In the genomic region with DNA sequence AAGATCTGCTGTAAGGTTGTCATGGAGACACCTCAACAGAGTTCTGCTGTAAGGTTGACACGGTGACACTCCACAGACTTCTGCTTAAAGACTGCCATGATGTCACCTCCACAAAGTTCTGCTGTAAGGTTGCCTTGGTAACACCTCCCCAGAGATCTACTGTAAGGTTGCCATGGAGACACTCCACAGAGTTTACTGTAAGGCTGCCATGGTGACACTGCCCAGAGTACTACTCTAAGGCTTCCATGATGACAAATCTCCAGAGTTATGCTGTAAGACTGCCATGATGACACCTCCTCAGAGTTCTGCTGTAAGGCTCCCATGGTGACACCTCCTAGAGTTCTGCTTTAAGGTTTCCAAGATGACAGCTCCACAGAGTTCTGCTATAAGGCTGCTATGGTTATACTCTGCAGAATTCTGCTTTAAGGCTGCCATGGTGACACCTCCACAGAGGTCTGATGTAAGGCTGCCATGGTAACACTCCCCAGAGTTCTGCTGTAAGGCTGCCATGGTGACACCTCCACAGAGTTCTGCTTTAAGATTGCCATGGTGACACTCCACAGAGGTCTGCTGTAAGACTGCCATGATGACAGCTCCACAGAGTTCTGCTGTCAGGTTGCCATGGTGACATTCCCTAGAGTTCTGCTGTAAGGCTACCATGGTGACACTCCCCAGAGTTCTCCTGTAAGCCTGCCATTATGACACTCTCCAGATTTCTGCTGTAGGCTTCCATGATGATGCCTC, we compare ENCODE assay signal across 12 mouse cellular contexts.
A peak's percentile ranks its signal among the peaks of the same experiment; 100 is the strongest.
DNase-seq lines count a peak whose midpoint lies in the region; ATAC-seq lines count a peak whose summit lies in the region.
"Had no signal": no experiment of that assay in that cellular context is flagged by ENCODE, and none has a peak within 500 bp of the region (broad histone marks: within the 10 kb centered on the region; RNA-seq: fewer than 3 reads in every experiment).

No protein-coding gene starts in this region.

- H3K9me3 ChIP-seq in embryonic facial prominence, embryonic 14.5 days (ENCODE audit: control insufficient read depth, low read length) = 0 out of 2 replicates have a peak, but pooled peaks cover 4% of the 10 kb centered on the region
- peaks cover 2% of the 10 kb centered on the region; the same call in 1 of the 2 replicates for H3K9me3 ChIP-seq in hindbrain, embryonic 13.5 days

- no peak overlapping the region for H3K9ac ChIP-seq in embryonic facial prominence, embryonic 14.5 days (ENCODE audit: low read depth, low read length)
- no peak overlapping the region for H3K9ac ChIP-seq in hindbrain, embryonic 13.5 days

- no peak overlapping the region for H3K4me3 ChIP-seq in embryonic facial prominence, embryonic 14.5 days (ENCODE audit: low read depth, low read length)
- no peak overlapping the region for H3K4me3 ChIP-seq in hindbrain, embryonic 13.5 days

- ATAC-seq in embryonic facial prominence, embryonic 14.5 days (ENCODE audit: low read depth) = peak; percentile 74
- peak; percentile 79 for ATAC-seq in hindbrain, embryonic 13.5 days (ENCODE audit: low FRiP score)
- peak; percentile 40; the same call in 1 of the 2 replicates for ATAC-seq in monocyte, adult 5-6 weeks (replicated peaks; ENCODE audit: insufficient number of reproducible peaks, low FRiP score, low TSS enrichment, poor library complexity, severe bottlenecking)
- ATAC-seq in activated CD4-positive, CD25-positive, alpha-beta regulatory T cell, adult 4 months = no peak

- no peaks in the 10 kb centered on the region for H3K27me3 ChIP-seq in embryonic facial prominence, embryonic 14.5 days (replicated peaks; ENCODE audit: control insufficient read depth, insufficient read depth, low read length)
- no peaks in the 10 kb centered on the region for H3K27me3 ChIP-seq in hindbrain, embryonic 13.5 days
- H3K27me3 ChIP-seq: CH12.LX had no signal

- H3K36me3 ChIP-seq in embryonic facial prominence, embryonic 14.5 days (ENCODE audit: control insufficient read depth, insufficient read depth, low read length) = no peaks in the 10 kb centered on the region
- no peaks in the 10 kb centered on the region for H3K36me3 ChIP-seq in hindbrain, embryonic 13.5 days

- H3K4me1 ChIP-seq in embryonic facial prominence, embryonic 14.5 days (ENCODE audit: control insufficient read depth, insufficient read depth, low read length) = no peaks in the 10 kb centered on the region
- 0 out of 2 replicates have a peak, but pooled peaks cover 4% of the 10 kb centered on the region for H3K4me1 ChIP-seq in hindbrain, embryonic 13.5 days (replicated peaks)

- DNase-seq in layer of hippocampus, adult 9-11 months = peak; percentile 14
- no peak for DNase-seq in layer of hippocampus, postnatal 25 days (ENCODE audit: extremely low spot score in 1 of 2, low spot score in 1 of 2)
- peak; percentile 35 for DNase-seq in embryonic facial prominence, embryonic 14.5 days (ENCODE audit: low spot score)
- DNase-seq in spleen, postnatal 36 days (ENCODE audit: low spot score in 2 of 2) = no peak
- no peak for DNase-seq in gastrocnemius, adult 18-20 months (ENCODE audit: low spot score)
- DNase-seq: cerebellum, adult 8-10 months; lung, postnatal 36 days; thymus, adult 2 months had no signal

- H3K4me2 ChIP-seq in embryonic facial prominence, embryonic 14.5 days (ENCODE audit: low read depth, low read length) = no peak overlapping the region
- H3K4me2 ChIP-seq in hindbrain, embryonic 13.5 days = no peak overlapping the region

- 72% methylated on average over 1 of the region's 1 CpGs for WGBS in embryonic facial prominence, embryonic 14.5 days
- 71% methylated on average over 1 of the region's 1 CpGs for WGBS in hindbrain, embryonic 13.5 days

- H3K27ac ChIP-seq in embryonic facial prominence, embryonic 14.5 days (replicated peaks; ENCODE audit: low read depth, low read length) = no peak overlapping the region
- H3K27ac ChIP-seq in hindbrain, embryonic 13.5 days = no peak overlapping the region

Comparison
In these comparisons a context has a peak if more than half of its experiments do, and no peak if none do; other contexts are left out.
1. DNase-seq: peak in layer of hippocampus, adult 9-11 months (single experiment) and embryonic facial prominence, embryonic 14.5 days (single experiment); none in layer of hippocampus, postnatal 25 days (0 of 2), spleen, postnatal 36 days (0 of 2) and gastrocnemius, adult 18-20 months (single experiment).